Mouse (Mus musculus): Measurements from ENCODE around the gene Armh4. TPM values are rescaled to one million over a fixed set of nuclear protein-coding genes. Genes with fewer than 3 reads are reported as not detected.

Gene Armh4
- total RNA-seq, 1 experiment from 2014 or later = 1.8 TPM

GRCm38 (mm10) chr14:49733950-49734349 lies 49.2 kb downstream of the Armh4 start:
- no peak for DNase-seq

GRCm38 (mm10) chr14:49723361-49724054 lies 59.7 kb downstream of the Armh4 start:
- no peak for DNase-seq

- no peak for DNase-seq
These were observed 60.4 kb downstream of the Armh4 start for GRCm38 (mm10) chr14:49722782-49723181.

- no peak for DNase-seq
These were observed 61.9 kb downstream of the Armh4 start for GRCm38 (mm10) chr14:49721281-49721680.

- peak; percentile 14 for DNase-seq
These were observed 63.5 kb downstream of the Armh4 start for GRCm38 (mm10) chr14:49719678-49720077.

- no peak for DNase-seq
These were observed 72.2 kb downstream of the Armh4 start for GRCm38 (mm10) chr14:49711016-49711415.

- no peak for DNase-seq
These were observed 79.6 kb downstream of the Armh4 start for GRCm38 (mm10) chr14:49703432-49704200.

GRCm38 (mm10) chr14:49679511-49680284 lies 103.5 kb downstream of the Armh4 start:
- DNase-seq = no peak

GRCm38 (mm10) chr14:49676580-49676979 lies 106.6 kb downstream of the Armh4 start:
- DNase-seq = no peak

GRCm38 (mm10) chr14:49660444-49660843 lies 122.7 kb downstream of the Armh4 start:
- no peak for DNase-seq

- DNase-seq = peak; percentile 75
These were observed 134.0 kb downstream of the Armh4 start for GRCm38 (mm10) chr14:49649191-49649590.

- no peak for DNase-seq
These were observed 145.8 kb downstream of the Armh4 start for GRCm38 (mm10) chr14:49637422-49637821.

GRCm38 (mm10) chr14:49626055-49626454 lies 157.1 kb downstream of the Armh4 start:
- DNase-seq = no peak

Other genes starting within 250 kb of the Armh4 start
- not detected in 2 replicates for gene Olfr722, start 118.6 kb upstream of the Armh4 start, total RNA-seq (2021)
- gene Olfr723, start 148.4 kb upstream of the Armh4 start, total RNA-seq (2021) = not detected in 2 replicates
- gene Olfr724, start 179.9 kb upstream of the Armh4 start, total RNA-seq (2021) = not detected in 2 replicates